Mouse (Mus musculus) ovary, postnatal 10 days (tissue): ENCODE measurements around the gene Tgif1.

ENCODE experiments used
- DNase-seq: peaks from one replicate; pipeline ENCODE4 v3.0.0; 2022; ENCODE audit warnings: low spot score

The Tgif1 gene

DNA sequence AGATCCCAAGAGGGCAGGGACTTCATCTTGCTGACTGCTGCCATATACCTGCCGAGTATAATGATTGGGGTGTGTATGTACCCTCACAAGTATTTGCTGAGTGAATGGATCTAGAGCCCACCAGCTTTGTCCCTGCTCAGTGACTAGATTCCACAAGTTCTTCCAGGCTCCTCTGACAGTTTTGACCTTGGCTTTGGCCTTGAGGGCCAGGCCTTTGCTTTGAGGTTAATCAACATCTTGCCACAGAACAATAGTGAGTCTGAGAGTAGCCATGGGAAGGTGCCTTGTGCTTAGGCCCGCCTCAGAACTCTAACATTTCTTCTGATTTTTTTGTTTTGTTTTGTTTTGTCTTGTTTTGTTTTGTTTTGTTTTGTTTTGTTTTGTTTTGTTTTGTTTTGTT, 46.7 kb downstream of the Tgif1 start:
- DNase-seq: no peak

DNA sequence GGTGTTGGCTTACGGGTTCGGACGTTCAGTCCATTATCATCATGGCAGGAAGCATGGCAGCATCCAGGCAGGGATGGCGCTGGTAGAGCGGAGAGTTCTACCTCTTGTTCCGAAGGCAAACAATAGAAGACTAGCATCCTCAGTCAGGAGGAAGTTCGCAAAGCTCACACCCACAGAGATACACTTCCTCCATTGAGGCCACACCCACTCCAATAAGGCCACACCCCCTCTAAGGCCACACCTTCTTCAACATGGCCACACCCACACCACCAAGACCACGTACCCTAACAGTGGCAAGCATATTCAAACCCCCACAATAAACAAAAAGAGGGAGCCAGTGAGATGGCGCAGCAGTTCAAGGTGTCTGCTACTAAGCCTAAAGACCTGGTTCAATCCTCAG, 47.5 kb downstream of the Tgif1 start:
- no peak for DNase-seq

DNA sequence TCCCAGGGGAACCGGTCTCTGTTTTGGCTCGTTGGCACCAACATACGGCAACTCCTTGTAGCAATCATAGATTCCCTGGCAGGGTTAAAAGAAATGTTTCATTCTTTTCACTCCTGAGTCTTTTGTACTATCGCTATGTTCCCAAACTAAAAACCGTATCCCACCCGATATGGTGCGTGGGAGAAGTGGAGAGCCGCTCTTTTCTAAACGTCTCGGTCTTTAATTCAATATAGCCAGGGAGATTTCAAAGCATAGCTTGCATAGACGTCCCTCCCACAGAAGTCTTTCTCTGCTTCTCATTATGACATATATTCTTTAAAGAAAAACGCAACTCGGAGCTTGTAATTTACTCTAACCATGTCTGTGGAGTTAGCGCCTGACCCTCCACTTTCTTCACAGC, 51.3 kb downstream of the Tgif1 start:
- DNase-seq: no peak

DNA sequence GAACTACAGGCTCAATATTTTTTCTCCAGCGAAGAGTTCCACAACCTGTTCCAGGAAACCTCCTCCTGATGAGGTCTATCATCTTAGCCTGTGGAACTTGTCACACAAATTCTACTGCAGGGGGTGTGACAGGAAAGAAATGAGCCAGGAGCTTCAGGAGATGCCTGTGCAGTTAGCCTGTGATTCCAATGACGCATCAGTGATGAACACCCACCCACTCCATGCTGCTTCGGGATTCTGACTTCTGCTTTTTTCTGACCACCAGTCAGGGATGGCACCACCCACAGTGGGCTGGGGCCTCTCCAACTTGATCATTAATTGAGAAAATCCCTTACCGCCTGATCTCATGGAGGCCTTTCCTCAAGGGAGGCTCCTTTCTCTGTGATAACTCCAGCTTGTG, 54.1 kb downstream of the Tgif1 start:
- DNase-seq: no peak

DNA sequence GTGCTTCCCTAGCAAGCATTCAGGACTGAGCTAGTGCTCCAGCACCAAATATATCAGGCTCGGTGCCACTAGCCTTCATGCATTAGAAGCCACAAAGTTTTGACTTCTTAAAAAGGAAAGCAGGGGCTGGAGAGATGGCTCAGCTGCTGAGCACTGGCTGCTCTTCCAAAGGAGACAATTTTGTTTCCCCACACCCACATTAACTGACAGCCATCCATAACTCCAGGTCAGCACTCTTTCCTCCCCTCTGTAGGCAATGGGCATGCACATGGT, 55.6 kb downstream of the Tgif1 start:
- no peak for DNase-seq

DNA sequence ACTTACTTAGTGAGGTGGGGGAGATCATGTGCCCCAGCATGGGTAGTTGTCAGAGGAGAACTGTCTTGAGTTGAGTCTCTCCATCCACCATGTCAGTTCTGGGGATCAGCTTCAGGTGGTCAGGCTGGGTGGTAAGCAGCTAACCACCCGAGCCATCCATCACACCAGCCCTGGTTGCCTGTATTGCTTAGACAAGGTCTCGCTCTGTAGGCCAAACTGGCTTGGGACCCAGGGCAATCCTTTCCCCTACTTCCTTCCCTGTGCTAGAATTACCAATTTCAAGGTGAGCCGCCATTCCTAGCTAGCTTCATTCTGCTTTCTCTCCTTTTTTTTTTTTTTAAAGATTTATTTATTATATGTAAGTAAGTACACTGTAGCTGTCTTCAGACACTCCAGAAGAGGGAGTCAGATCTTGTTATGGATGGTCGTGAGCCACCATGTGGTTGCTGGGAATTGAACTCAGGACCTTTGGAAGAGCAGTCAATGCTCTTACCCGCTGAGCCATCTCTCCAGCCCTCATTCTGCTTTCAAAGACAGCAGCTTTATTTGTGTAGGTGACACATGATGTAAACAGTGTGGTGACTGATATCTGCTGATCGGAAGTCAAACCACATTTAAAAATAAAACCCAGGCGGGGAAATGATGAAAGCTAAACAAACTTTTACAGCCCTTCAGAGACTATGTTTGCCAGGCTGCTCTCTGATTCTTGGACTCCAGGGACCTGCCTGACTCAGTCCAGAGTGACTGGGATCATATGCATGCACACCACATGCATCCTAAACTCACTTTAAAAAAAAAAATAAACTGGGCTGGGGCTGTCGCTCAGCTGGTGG, 56.2 kb downstream of the Tgif1 start:
- no peak for DNase-seq

DNA sequence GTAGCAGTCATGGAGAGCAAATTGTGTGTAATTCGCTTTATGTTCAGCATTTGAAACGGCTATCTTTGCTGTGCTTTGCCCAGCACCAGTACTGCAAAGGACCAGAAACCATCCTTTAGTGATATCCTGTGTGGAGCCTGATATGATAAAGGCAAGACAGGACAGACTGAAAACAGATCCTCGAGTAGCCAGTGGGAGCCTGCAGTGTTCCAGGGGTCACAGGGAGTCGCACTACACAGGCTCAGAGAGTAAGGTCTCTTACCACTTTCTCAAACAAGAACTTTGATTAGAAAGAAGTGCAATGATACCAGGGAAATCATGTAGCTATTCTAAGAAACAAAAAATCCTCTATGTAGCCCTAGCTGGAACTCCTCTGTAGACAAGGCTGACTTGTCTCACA, 58.1 kb downstream of the Tgif1 start:
- no peak for DNase-seq

DNA sequence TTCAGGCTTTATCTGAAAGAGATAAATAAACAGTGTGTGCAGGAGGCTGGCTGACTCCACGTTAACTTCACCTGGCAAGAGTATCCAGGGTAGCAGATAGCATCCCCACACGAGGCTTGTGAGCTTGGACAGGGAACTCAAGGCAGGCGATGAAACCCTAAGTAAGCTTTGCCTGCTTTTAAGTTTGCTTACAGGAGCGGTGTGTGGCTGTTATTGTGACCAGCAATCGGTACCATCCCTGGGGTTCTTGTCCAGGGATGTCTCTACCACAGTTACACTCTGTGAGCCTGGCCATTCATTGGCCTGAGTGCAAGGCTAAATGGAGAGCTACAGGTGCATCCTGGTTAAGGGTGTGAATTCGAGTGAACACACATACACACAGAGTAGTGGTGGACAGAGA, 58.6 kb downstream of the Tgif1 start:
- DNase-seq: no peak

DNA sequence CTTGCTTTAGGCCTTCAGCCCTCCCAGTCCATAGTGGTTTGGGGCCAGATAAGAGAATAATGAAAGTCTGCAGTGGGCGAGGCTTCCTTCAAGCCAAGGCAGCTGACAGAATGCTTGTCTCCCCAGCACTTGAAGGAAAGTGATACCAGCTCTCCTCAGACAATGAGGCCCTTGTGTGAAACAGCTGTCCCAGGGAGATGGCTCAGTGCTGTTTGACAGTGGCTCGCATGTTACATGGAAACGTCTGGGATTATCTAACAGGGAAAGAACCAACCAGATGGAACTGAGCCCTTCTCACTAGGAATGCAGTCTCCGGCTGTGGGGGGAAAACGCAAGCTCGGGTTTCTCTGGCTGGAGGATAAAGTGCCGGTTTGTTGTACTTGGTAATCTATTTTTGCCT, 59.1 kb downstream of the Tgif1 start:
- DNase-seq: no peak
